ENCODE assay signal across 24 mouse cellular contexts in the genomic region with DNA sequence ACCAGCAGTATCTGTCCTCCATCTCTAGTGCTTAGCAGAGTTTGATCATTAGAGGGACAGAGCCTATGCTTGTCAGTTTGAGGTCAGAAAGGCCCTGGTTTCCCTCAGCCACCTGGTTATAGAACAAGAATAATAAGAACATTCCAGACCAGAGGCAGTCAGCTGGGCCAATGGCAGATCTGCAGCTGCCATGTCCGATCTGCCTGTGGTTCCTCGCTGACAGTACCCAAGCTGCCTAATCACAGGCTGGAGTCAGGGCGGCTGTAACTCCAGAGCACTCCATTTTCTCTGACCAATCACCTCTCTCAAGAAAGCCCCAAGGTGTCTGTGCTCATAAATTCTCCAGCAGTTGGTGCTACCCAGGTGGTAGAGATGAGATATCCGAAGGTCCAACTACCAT. TPM values are rescaled to one million over a fixed set of nuclear protein-coding genes. Genes with fewer than 3 reads are reported as not detected.
DNase-seq lines count a peak whose midpoint lies in the region; ATAC-seq and TF ChIP-seq lines count a peak whose summit lies in the region.
"Had no signal": no experiment of that assay in that cellular context is flagged by ENCODE, and none has a peak within 500 bp of the region (broad histone marks: within the 10 kb centered on the region; RNA-seq: fewer than 3 reads in every experiment).

No protein-coding gene starts in this region.

- no peaks in the 10 kb centered on the region for H3K27me3 ChIP-seq in liver, embryonic 11.5 days (replicated peaks; ENCODE audit: control insufficient read depth, insufficient read depth, low read length)
- no peaks in the 10 kb centered on the region for H3K27me3 ChIP-seq in liver, embryonic 16.5 days (ENCODE audit: control insufficient read depth, insufficient read depth, low read depth, low read length)
- no peaks in the 10 kb centered on the region for H3K27me3 ChIP-seq in stomach, embryonic 15.5 days (replicated peaks)
- H3K27me3 ChIP-seq in lung, postnatal 0 days (replicated peaks; ENCODE audit: insufficient read depth, low read length): no peaks in the 10 kb centered on the region
- H3K27me3 ChIP-seq: forebrain, embryonic 13.5 days; heart, embryonic 15.5 days; intestine, embryonic 15.5 days had no signal

- no peak overlapping the region for H3K4me3 ChIP-seq in liver, embryonic 11.5 days (ENCODE audit: low read depth, low read length)
- H3K4me3 ChIP-seq in liver, embryonic 16.5 days (ENCODE audit: low read depth, low read length): no peak overlapping the region
- H3K4me3 ChIP-seq in stomach, embryonic 15.5 days (replicated peaks): no peak overlapping the region
- H3K4me3 ChIP-seq in lung, postnatal 0 days (ENCODE audit: low read depth, low read length): no peak overlapping the region
- H3K4me3 ChIP-seq: forebrain, embryonic 13.5 days; heart, adult 2 months; heart, embryonic 15.5 days; intestine, embryonic 15.5 days had no signal

- H3K9ac ChIP-seq in liver, embryonic 11.5 days (ENCODE audit: low read depth, low read length): no peak overlapping the region
- H3K9ac ChIP-seq in liver, embryonic 16.5 days (ENCODE audit: low read depth, low read length): no peak overlapping the region
- H3K9ac ChIP-seq in stomach, embryonic 15.5 days: no peak overlapping the region
- no peak overlapping the region for H3K9ac ChIP-seq in lung, postnatal 0 days (replicated peaks; ENCODE audit: low read depth)
- H3K9ac ChIP-seq: forebrain, embryonic 13.5 days; heart, embryonic 15.5 days; hindbrain, embryonic 14.5 days; intestine, embryonic 15.5 days had no signal

- peaks cover 16% of the 10 kb centered on the region for H3K4me1 ChIP-seq in liver, embryonic 11.5 days (replicated peaks; ENCODE audit: control insufficient read depth, insufficient read depth, low read length)
- peaks cover 18% of the 10 kb centered on the region for H3K4me1 ChIP-seq in liver, embryonic 16.5 days (ENCODE audit: control insufficient read depth, low read depth, low read length)
- H3K4me1 ChIP-seq in stomach, embryonic 15.5 days: no peaks in the 10 kb centered on the region
- no peaks in the 10 kb centered on the region for H3K4me1 ChIP-seq in lung, postnatal 0 days (ENCODE audit: insufficient read depth, low read depth, low read length)
- H3K4me1 ChIP-seq: forebrain, embryonic 13.5 days; heart, embryonic 15.5 days; intestine, embryonic 15.5 days had no signal

- H3K27ac ChIP-seq in liver, embryonic 11.5 days (ENCODE audit: low read depth, low read length): peak overlapping the region; percentile 60
- H3K27ac ChIP-seq in liver, embryonic 16.5 days (ENCODE audit: low read length): 0 out of 2 replicates have a peak overlapping the region, but pooled peaks have one; percentile 15
- H3K27ac ChIP-seq in stomach, embryonic 15.5 days: peak overlapping the region; percentile 9
- H3K27ac ChIP-seq in lung, postnatal 0 days (ENCODE audit: low read length): no peak overlapping the region
- H3K27ac ChIP-seq: forebrain, embryonic 13.5 days; heart, adult 2 months; heart, embryonic 15.5 days; hindbrain, embryonic 14.5 days; intestine, embryonic 15.5 days; kidney, postnatal 0 days had no signal

- no peaks in the 10 kb centered on the region for H3K36me3 ChIP-seq in liver, embryonic 11.5 days (ENCODE audit: control insufficient read depth, insufficient read depth, low read length)
- H3K36me3 ChIP-seq in liver, embryonic 16.5 days (ENCODE audit: control insufficient read depth, insufficient read depth): no peaks in the 10 kb centered on the region
- no peaks in the 10 kb centered on the region for H3K36me3 ChIP-seq in stomach, embryonic 15.5 days
- H3K36me3 ChIP-seq in lung, postnatal 0 days (ENCODE audit: insufficient read depth, low read length): no peaks in the 10 kb centered on the region
- H3K36me3 ChIP-seq: heart, embryonic 15.5 days; intestine, embryonic 15.5 days had no signal

- H3K4me2 ChIP-seq in liver, embryonic 11.5 days: 0 out of 2 replicates have a peak overlapping the region, but pooled peaks have one; percentile 26
- no peak overlapping the region for H3K4me2 ChIP-seq in liver, embryonic 16.5 days (ENCODE audit: low read depth, low read length)
- no peak overlapping the region for H3K4me2 ChIP-seq in stomach, embryonic 15.5 days
- H3K4me2 ChIP-seq in lung, postnatal 0 days (replicated peaks; ENCODE audit: low read depth, low read length): no peak overlapping the region
- H3K4me2 ChIP-seq: forebrain, embryonic 13.5 days; heart, embryonic 15.5 days; hindbrain, embryonic 14.5 days; intestine, embryonic 15.5 days had no signal

- peak; percentile 22 for ATAC-seq in liver, embryonic 11.5 days (replicated peaks; ENCODE audit: low FRiP score)
- ATAC-seq in common myeloid progenitor, adult 5-6 weeks (replicated peaks; ENCODE audit: low read depth, poor library complexity, severe bottlenecking): peak; percentile 16
- no peak for ATAC-seq in liver, embryonic 16.5 days (ENCODE audit: low read depth)
- ATAC-seq in stomach, embryonic 15.5 days (ENCODE audit: insufficient read depth, low FRiP score, low read depth): no peak
- no peak for ATAC-seq in lung, postnatal 0 days
- no peak for ATAC-seq in frontal cortex, adult (ENCODE audit: low TSS enrichment)
- ATAC-seq: forebrain, embryonic 13.5 days had no signal

- whole genome bisulfite sequencing in liver, embryonic 11.5 days: 71% methylated on average over 4 of the region's 4 CpGs
- 46% methylated on average over 4 of the region's 4 CpGs for WGBS in liver, embryonic 16.5 days (ENCODE audit: insufficient replicate concordance)
- WGBS in stomach, embryonic 15.5 days: 70% methylated on average over 4 of the region's 4 CpGs
- 82% methylated on average over 4 of the region's 4 CpGs for WGBS in lung, postnatal 0 days

- H3K9me3 ChIP-seq in liver, embryonic 11.5 days (ENCODE audit: control insufficient read depth, low read length): no peaks in the 10 kb centered on the region
- no peaks in the 10 kb centered on the region for H3K9me3 ChIP-seq in liver, embryonic 16.5 days (replicated peaks; ENCODE audit: control insufficient read depth, low read length)
- no peaks in the 10 kb centered on the region for H3K9me3 ChIP-seq in stomach, embryonic 15.5 days
- H3K9me3 ChIP-seq in lung, postnatal 0 days (ENCODE audit: low read length): no peaks in the 10 kb centered on the region
- H3K9me3 ChIP-seq: forebrain, embryonic 13.5 days; heart, embryonic 15.5 days; intestine, embryonic 15.5 days had no signal

- TF ChIP-seq CTCF in lung, postnatal 0 days (IDR thresholded peaks at IDR 0.05): no peak

- no peak for TF ChIP-seq EP300 in lung, postnatal 0 days (IDR thresholded peaks at IDR 0.05)

- no peak for DNase-seq in liver, embryonic 11.5 days (ENCODE audit: low spot score)
- no peak for DNase-seq in liver
- DNase-seq in lung, postnatal 0 days (ENCODE audit: low spot score): no peak
- DNase-seq in embryo, embryonic 9.5 days (ENCODE audit: extremely low spot score): no peak
- DNase-seq: cerebellum, postnatal 10 days; gastrocnemius, postnatal 10 days; layer of hippocampus, postnatal 36 days; midbrain, embryonic 14.5 days; retina, postnatal 1 day; right cerebral cortex, postnatal 4 days had no signal

RNA-seq across cellular contexts. Expression of gene Ikzf1, which starts 27.2 kb away (rescaled TPM):
- 105 and 120 TPM in 2 replicates for polyA plus RNA-seq in liver, embryonic 11.5 days (2014; fragmentation: Nextera tagmentation; extraction: Ambion mirVana)
- total RNA-seq in common myeloid progenitor, adult 5-6 weeks (2017): 197 and 213 TPM in 2 replicates
- polyA plus RNA-seq in liver, embryonic 16.5 days (2015; fragmentation: Nextera tagmentation; extraction: Ambion mirVana): 32.8 and 35.1 TPM in 2 replicates
- 3.1 and 4.5 TPM in 2 replicates for polyA plus RNA-seq in stomach, embryonic 15.5 days (2015; fragmentation: Nextera tagmentation; extraction: Ambion mirVana)
- 1.7 TPM in 2 replicates for polyA plus RNA-seq in lung, postnatal 0 days (2015; fragmentation: Nextera tagmentation; extraction: Ambion mirVana)

RNA-seq across cellular contexts. Expression of gene 4930512M02Rik, which starts 30.0 kb away (rescaled TPM):
- not detected in 2 replicates for polyA plus RNA-seq in liver, embryonic 11.5 days (2014; fragmentation: Nextera tagmentation; extraction: Ambion mirVana)
- total RNA-seq in common myeloid progenitor, adult 5-6 weeks (2017): not detected in 2 replicates
- not detected in 2 replicates for polyA plus RNA-seq in liver, embryonic 16.5 days (2015; fragmentation: Nextera tagmentation; extraction: Ambion mirVana)
- not detected in 2 replicates for polyA plus RNA-seq in stomach, embryonic 15.5 days (2015; fragmentation: Nextera tagmentation; extraction: Ambion mirVana)
- polyA plus RNA-seq in lung, postnatal 0 days (2015; fragmentation: Nextera tagmentation; extraction: Ambion mirVana): not detected in 2 replicates
- total RNA-seq: adrenal gland, postnatal 4 days; gastrocnemius, postnatal 10 days; heart, adult 2 months; layer of hippocampus, adult 18-20 months; layer of hippocampus, postnatal 36 days; left cerebral cortex, postnatal 36 days; liver, adult 2 months had no signal
- polyA plus RNA-seq: forebrain, embryonic 13.5 days; heart, adult 2 months; heart, embryonic 15.5 days; hindbrain, embryonic 14.5 days; intestine, embryonic 15.5 days; kidney, postnatal 0 days; liver, adult 2 months; midbrain, embryonic 14.5 days had no signal

Comparison
In these comparisons a context has a peak if more than half of its experiments do, and no peak if none do; other contexts are left out.
1. ATAC-seq: peak in liver, embryonic 11.5 days (single experiment) and common myeloid progenitor, adult 5-6 weeks (single experiment); none in liver, embryonic 16.5 days (single experiment), stomach, embryonic 15.5 days (single experiment), lung, postnatal 0 days (single experiment) and frontal cortex, adult (single experiment).